Mouse (Mus musculus) heart, embryonic 14.5 days (tissue): ENCODE results near the gene Csad. TPM values are rescaled to one million over a fixed set of nuclear protein-coding genes. Genes with fewer than 3 reads are reported as not detected.

ENCODE experiments used
- ATAC-seq: fragments of 200-750 bp; cut with Nextera tagmentation; 2 replicates; pipeline ENCODE4 v1.8.0; 2017; ENCODE audit warnings: low read depth, moderate TSS enrichment; ENCODE audit not compliant: insufficient number of reproducible peaks, insufficient read depth, low FRiP score
- H3K27ac ChIP-seq, 2 experiments: fragments of 200-500 bp in 1 of 2; fragments of 300-500 bp in 1 of 2; sonication (generic) in 1 of 2; replicated peaks in 1 of 2; 2 replicates each; pipeline ENCODE4 v1.5.1; 2012 to 2014; ENCODE audit warnings: low read depth in 2 of 2, low read length in 2 of 2, control low read depth in 1 of 2, mild to moderate bottlenecking in 1 of 2, mixed read lengths in 1 of 2; ENCODE audit not compliant: control insufficient read depth in 1 of 2, insufficient read depth in 1 of 2
- H3K27me3 ChIP-seq: fragments of 300-500 bp; sonication (generic); 2 replicates; pipeline ENCODE4 v1.6.1; 2014; ENCODE audit warnings: mild to moderate bottlenecking, low read length, control low read depth; ENCODE audit not compliant: control insufficient read depth, insufficient read depth
- H3K36me3 ChIP-seq: fragments of 300-500 bp; sonication (generic); 2 replicates; pipeline ENCODE4 v1.6.1; 2014; ENCODE audit warnings: mild to moderate bottlenecking, control low read depth, low read length, mixed read lengths; ENCODE audit not compliant: control insufficient read depth, insufficient read depth
- H3K4me1 ChIP-seq, 2 experiments: fragments of 200-500 bp in 1 of 2; fragments of 300-500 bp in 1 of 2; sonication (generic) in 1 of 2; 2 replicates each; pipeline ENCODE4 v1.6.1; 2012 to 2014; ENCODE audit warnings: low read length in 2 of 2, control low read depth in 1 of 2, mixed read lengths in 1 of 2; ENCODE audit not compliant: control insufficient read depth in 2 of 2, insufficient read depth in 2 of 2
- H3K4me2 ChIP-seq: fragments of 300-500 bp; sonication (generic); 2 replicates; pipeline ENCODE4 v1.6.1; 2014; ENCODE audit warnings: mild to moderate bottlenecking, low read length
- H3K4me3 ChIP-seq, 2 experiments: fragments of 200-500 bp in 1 of 2; fragments of 300-500 bp in 1 of 2; sonication (generic) in 1 of 2; 2 replicates each; pipeline ENCODE4 v1.5.1; 2012 to 2014; ENCODE audit warnings: low read length in 2 of 2, mild to moderate bottlenecking in 2 of 2, control low read depth in 1 of 2, low read depth in 1 of 2, moderate library complexity in 1 of 2; ENCODE audit not compliant: control insufficient read depth in 1 of 2, insufficient read depth in 1 of 2
- H3K9ac ChIP-seq: fragments of 300-500 bp; sonication (generic); 2 replicates; pipeline ENCODE4 v1.6.1; 2014; ENCODE audit warnings: mild to moderate bottlenecking, low read length
- H3K9me3 ChIP-seq: fragments of 300-500 bp; sonication (generic); 2 replicates; pipeline ENCODE4 v1.6.1; 2016; ENCODE audit warnings: low read length, control low read depth; ENCODE audit not compliant: control insufficient read depth
- WGBS: fragments of 180-500 bp; shearing (Covaris S2); extraction: QIAGEN DNeasy Blood & Tissue Kit; methylation state at CpG from one replicate; pipeline ENCODE4 v1.1.7; 2014; 5-methylcytosine and 5-hydroxymethylcytosine counted together
- polyA plus RNA-seq: library from polyadenylated mRNA; unstranded; fragments of >200 nt; fragmentation: Nextera tagmentation; extraction: Ambion mirVana; gene quantifications from 2 replicates; pipeline ENCODE4 v1.2.1, GENCODE M21; 2014

The Csad gene
- polyA plus RNA-seq, 1 experiment from 2014 or later: 36.4 TPM

DNA sequence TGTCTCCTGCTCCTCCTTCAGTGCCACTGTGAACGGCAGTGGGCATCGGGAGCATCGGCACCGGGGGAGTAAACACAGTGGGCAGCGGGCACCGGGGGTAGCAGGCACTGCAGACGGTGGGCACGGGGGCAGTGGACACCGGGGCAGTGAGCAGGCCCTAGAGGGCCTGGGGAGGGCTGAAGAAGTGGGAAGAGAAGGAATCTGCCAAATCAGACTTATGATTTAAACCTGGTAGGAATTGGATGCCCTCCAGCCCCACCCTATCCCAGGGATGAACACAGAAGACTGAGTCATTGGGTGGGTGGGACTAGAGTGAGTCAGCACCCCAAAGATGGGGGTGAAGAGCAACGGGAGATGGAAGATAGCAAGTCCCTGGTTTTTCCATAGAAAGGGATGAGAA, 59.2 kb downstream of the Csad start:
- Histone ChIP-seq H3K36me3 (no peaks in the 10 kb centered on the region), H3K9me3 (no peaks in the 10 kb centered on the region), H3K4me2 (no peak overlapping the region), H3K27me3 (peaks cover 22% of the 10 kb centered on the region), H3K27ac (no peak overlapping the region), H3K4me3 (no peak overlapping the region), H3K4me1 (peaks cover 11 to 12% of the 10 kb centered on the region in 2 experiments), H3K9ac (no peak overlapping the region)
- no peak for ATAC-seq
- 77% methylated on average over 10 of the region's 10 CpGs for WGBS

DNA sequence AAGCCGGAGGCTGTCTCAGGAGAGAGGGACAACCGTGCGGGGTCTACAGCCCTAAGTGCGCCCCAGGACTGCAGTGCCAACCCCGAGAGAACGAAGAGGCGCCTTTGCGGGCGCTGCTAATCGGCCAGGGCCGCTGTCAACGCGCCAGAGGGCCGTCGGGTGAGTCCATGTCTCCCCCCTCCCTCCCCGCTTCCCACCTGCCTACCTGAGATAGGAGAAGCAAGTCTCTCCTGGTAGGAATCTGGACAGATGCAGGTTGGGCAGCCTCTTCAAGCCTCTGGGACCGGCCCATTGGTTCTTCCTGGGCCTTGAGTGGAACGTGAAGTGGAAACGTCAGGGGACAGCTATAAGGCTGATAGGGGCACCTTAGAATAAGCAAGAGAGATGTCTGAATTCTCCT, 59.8 kb downstream of the Csad start:
- WGBS: 12% methylated on average over 16 of the region's 19 CpGs
- no peak overlapping the region for H3K27ac ChIP-seq
- peaks cover 9 to 10% of the 10 kb centered on the region in 2 experiments; a peak in 2 of 4 replicates for H3K4me1 ChIP-seq
- peak overlapping the region; percentile 11 to 18; a peak in 2 of 4 replicates for H3K4me3 ChIP-seq
- ATAC-seq: no peak
- H3K4me2 ChIP-seq: peak overlapping the region; percentile 54
- peaks cover 22% of the 10 kb centered on the region for H3K27me3 ChIP-seq
- H3K9ac ChIP-seq: peak overlapping the region; percentile 21; the same call in 1 of the 2 replicates
- H3K36me3 ChIP-seq: no peaks in the 10 kb centered on the region
- H3K9me3 ChIP-seq: no peaks in the 10 kb centered on the region

DNA sequence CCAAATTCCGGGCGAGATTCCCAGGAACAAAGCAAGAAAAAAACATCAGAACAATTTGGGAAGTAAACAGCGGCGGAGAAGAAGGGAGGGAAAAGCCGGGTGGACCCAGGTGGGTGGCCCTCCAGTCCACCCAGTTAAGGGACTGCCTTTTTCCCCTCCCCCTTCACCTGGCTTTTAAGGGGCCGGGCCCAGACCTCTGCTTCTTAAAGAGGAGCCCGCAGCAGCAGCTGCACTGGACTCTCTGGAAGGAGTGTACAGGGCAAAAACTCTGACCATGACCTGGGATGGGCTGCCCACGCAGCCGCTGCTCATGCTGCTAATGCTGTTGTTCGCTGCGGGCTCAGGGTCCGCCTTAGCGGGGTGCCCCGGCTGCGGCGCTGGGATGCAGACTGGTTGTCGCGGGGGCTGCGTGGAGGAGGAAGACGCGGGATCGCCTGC, 60.2 kb downstream of the Csad start, which contains the start of gene Igfbp6:
Gene Igfbp6, plus strand, starts transcription at position 89 of the 438 bp plus-strand sequence.
- no peaks in the 10 kb centered on the region for H3K36me3 ChIP-seq
- H3K27ac ChIP-seq: no peak within 1 kb of the TSS
- H3K4me2 ChIP-seq: peak within 1 kb of the TSS; percentile 54
- H3K4me3 ChIP-seq: peak within 1 kb of the TSS; percentile 11 to 18; a peak in 2 of 4 replicates
- ATAC-seq: no peak
- H3K9me3 ChIP-seq: no peaks in the 10 kb centered on the region
- peak within 1 kb of the TSS; percentile 21; the same call in 1 of the 2 replicates for H3K9ac ChIP-seq
- H3K4me1 ChIP-seq: peaks cover 9 to 10% of the 10 kb centered on the region in 2 experiments; a peak in 2 of 4 replicates
- peaks cover 22% of the 10 kb centered on the region for H3K27me3 ChIP-seq
- WGBS: 10% methylated on average over 22 of the region's 22 CpGs

DNA sequence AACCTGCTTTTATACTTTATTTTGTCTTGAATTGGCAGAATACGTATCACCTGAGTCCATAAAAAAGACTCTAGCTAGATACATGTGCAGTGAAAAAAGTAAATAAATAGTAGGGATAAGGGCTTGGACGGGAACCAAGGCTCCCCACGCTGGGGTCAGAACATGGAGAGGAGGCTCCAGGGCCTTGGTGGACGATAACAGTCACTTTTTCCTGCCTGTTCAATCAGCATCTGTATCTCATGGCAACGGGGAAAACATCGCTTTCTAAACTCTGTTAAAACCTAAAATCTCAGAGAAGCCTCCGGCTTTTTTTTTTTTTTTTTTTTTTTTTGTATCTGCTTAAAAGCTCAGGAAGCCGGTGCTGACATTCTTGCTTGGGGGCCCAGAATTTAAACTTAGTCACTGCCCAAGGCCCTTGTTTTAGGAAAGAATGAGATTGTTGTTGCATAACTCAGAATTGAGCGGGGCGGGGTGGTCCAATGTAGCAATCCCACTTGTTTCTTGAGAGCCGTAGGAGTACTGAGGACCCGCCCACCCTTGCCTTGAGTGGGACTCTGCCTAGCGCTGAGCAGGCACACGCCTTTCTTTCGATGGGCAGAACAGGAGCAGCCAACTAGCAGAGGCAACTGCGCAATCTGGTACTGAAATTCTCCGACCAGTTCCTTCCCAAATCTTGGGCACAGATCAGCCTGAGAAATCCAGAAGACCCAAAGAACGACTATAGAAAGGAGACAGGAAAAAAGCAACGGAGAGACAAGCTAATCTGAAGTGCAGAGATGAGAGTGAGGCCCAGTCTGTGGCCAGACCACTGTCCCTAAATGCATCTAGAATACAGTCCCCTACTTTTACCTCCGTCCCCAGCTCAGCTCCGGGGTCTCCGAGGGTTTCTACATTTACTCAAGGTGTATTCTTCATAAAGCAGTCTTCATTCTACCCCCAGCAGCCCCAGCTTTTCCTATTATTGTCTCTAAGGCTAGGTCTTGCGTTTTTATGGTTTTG, 61.3 kb downstream of the Csad start:
- Histone ChIP-seq H3K27me3 (peaks cover 22% of the 10 kb centered on the region), H3K9me3 (no peaks in the 10 kb centered on the region), H3K27ac (no peak overlapping the region), H3K4me3 (no peak overlapping the region), H3K4me1 (peaks cover 9 to 10% of the 10 kb centered on the region in 2 experiments; a peak in 2 of 4 replicates), H3K4me2 (no peak overlapping the region), H3K9ac (no peak overlapping the region), H3K36me3 (no peaks in the 10 kb centered on the region)
- ATAC-seq: no peak
- WGBS: 54% methylated on average over 23 of the region's 23 CpGs

DNA sequence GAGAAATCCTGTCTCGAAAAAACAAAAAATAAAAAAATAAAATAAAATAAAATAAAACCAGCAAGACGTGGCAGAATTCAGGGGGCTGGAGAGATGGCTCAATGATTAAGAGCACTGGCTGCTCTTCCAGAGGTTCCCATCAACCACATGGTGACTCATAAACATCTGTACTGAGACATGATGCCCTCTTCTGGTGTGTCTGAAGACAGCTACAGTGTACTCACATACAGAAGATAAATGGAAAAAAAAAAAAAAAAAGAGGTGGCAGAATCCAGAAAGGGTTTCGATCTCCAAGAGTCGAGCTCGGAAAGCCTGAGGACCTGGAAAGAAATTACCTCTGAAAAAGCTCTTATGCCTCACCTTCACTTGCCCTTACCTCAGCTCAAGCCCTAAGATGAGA, 63.4 kb downstream of the Csad start:
- H3K9ac ChIP-seq: no peak overlapping the region
- no peak overlapping the region for H3K4me2 ChIP-seq
- no peak for ATAC-seq
- H3K4me1 ChIP-seq: peaks cover 10 to 15% of the 10 kb centered on the region in 2 experiments; a peak in 2 of 4 replicates
- peaks cover 22% of the 10 kb centered on the region for H3K27me3 ChIP-seq
- H3K4me3 ChIP-seq: no peak overlapping the region
- H3K27ac ChIP-seq: no peak overlapping the region
- 82% methylated on average over 5 of the region's 5 CpGs for WGBS
- no peaks in the 10 kb centered on the region for H3K9me3 ChIP-seq
- H3K36me3 ChIP-seq: no peaks in the 10 kb centered on the region

DNA sequence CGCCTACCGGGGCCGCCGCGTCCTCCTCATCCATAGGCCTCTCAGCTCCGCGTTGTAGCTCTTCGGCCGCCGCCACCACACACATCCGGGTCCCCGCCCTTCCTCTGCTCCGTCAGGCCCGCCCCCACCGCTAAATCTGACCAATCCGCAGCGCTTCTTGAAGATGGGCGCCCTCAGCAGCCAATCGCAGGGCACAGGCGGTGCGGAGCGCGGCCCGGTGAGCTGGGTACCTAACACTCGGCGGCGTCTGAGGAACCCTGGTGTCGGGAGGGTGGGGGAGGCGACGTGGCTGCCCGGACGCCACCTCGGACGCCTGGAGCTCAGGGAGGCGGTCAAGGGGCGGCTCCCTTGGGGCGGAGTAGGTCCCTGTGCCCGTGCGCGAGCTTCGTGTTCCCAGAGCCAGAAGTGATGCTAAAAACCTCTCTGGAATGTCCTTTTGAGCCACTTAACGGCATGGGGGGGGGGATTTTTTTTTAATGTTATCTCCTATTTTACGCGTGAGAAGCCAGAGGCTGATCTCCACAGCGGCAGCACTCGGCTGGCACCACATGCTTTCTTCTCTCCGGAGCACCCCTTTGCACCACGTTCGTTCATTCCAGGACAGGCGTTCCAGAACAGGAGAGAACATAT, 68.3 kb downstream of the Csad start, which contains the start of gene Spryd3:
Gene Spryd3, minus strand, starts transcription at position 106 of the 630 bp plus-strand sequence.
- no peaks in the 10 kb centered on the region for H3K27me3 ChIP-seq
- ATAC-seq: peak; percentile 99
- H3K27ac ChIP-seq: peak within 1 kb of the TSS; percentile 34 to 72
- under 1% methylated on average over 50 of the region's 50 CpGs for WGBS
- peaks cover 21% of the 10 kb centered on the region for H3K36me3 ChIP-seq
- no peaks in the 10 kb centered on the region for H3K9me3 ChIP-seq
- H3K4me3 ChIP-seq: peak within 1 kb of the TSS; percentile 68 to 92
- H3K4me2 ChIP-seq: peak within 1 kb of the TSS; percentile 90
- peaks cover 2 to 14% of the 10 kb centered on the region in 2 experiments; a peak in 3 of 4 replicates for H3K4me1 ChIP-seq
- peak within 1 kb of the TSS; percentile 89 for H3K9ac ChIP-seq

DNA sequence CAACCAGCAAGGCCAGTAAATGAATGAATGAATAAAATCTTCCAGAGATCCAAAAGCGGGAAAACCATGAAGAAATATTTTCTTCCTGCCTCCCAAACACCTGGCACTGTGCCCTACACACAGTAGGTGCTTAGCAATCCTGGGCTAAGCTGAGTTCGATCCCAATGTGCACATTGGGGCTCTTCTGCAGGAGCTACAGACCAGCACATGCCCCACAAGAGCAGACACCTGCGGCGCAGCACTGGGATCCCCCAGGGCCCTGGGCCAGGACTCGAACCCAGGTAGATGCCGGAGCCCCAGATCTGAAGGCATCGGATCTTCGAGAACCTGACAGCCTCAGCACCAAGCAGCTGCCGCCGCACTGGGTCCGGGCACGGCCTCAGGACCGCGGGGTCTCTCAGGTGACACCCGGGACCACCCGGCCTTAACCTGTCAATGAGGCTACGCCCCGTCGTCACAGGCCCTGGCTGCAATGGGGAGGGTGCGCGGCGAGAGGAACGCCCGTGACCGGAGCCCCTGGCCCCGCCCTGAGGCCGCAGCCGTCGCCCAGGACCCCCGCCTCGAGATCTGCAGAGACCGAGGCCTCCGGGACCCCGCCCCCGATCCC, 68.9 kb downstream of the Csad start:
- WGBS: 2% methylated on average over 31 of the region's 35 CpGs

More for the DNA sequence above, 68.9 kb downstream of the Csad start:
- H3K4me1 ChIP-seq: peaks cover 2 to 14% of the 10 kb centered on the region in 2 experiments; a peak in 3 of 4 replicates
- H3K27ac ChIP-seq: peak overlapping the region in 1 of 2 experiments; percentile 72; a peak in 2 of 4 replicates
- peak overlapping the region; percentile 90 for H3K4me2 ChIP-seq
- peaks cover 27% of the 10 kb centered on the region for H3K36me3 ChIP-seq
- no peaks in the 10 kb centered on the region for H3K9me3 ChIP-seq
- ATAC-seq: peak; percentile 60
- peak overlapping the region; percentile 61 to 92 for H3K4me3 ChIP-seq
- peak overlapping the region; percentile 89 for H3K9ac ChIP-seq
- no peaks in the 10 kb centered on the region for H3K27me3 ChIP-seq
